Mouse (Mus musculus) layer of hippocampus, adult 18-20 months (tissue): ENCODE data around the gene Fam234b. TPM values are rescaled to one million over a fixed set of nuclear protein-coding genes. Genes with fewer than 3 reads are reported as not detected.

ENCODE experiments used
- DNase-seq, 2 experiments: peaks; one replicate each; pipeline ENCODE4 v3.0.0; 2022; ENCODE audit warnings: low spot score in 2 of 2
- total RNA-seq, 2 experiments: library from RNA; stranded (reverse); gene quantifications; 2 replicates each; pipeline ENCODE4 v1.2.3; 2021

Gene Fam234b
- total RNA-seq, 2 experiments from 2014 or later = 169 to 171 TPM

GRCm38 (mm10) chr6:135178599-135178998, 19.2 kb upstream of the Fam234b start:
- no peak for DNase-seq

- DNase-seq = no peak
Observed at GRCm38 (mm10) chr6:135182925-135183324, 14.9 kb upstream of the Fam234b start.

GRCm38 (mm10) chr6:135183961-135184360, 13.8 kb upstream of the Fam234b start:
- DNase-seq = no peak

- no peak for DNase-seq
Observed at GRCm38 (mm10) chr6:135187076-135187917, 10.5 kb upstream of the Fam234b start.

GRCm38 (mm10) chr6:135188629-135189028, 9.1 kb upstream of the Fam234b start:
- DNase-seq = no peak

GRCm38 (mm10) chr6:135190122-135190521, 7.7 kb upstream of the Fam234b start:
- no peak for DNase-seq

GRCm38 (mm10) chr6:135191906-135192305, 5.9 kb upstream of the Fam234b start:
- DNase-seq = no peak

- DNase-seq = no peak
Observed at GRCm38 (mm10) chr6:135192993-135193392, 4.8 kb upstream of the Fam234b start.

- no peak for DNase-seq
Observed at GRCm38 (mm10) chr6:135193733-135194132, 4.0 kb upstream of the Fam234b start.

GRCm38 (mm10) chr6:135194907-135195306, 2.9 kb upstream of the Fam234b start:
- no peak for DNase-seq

- DNase-seq = no peak
Observed at GRCm38 (mm10) chr6:135196707-135197106, 1.1 kb upstream of the Fam234b start.

GRCm38 (mm10) chr6:135197446-135197845, 331 bp upstream of the Fam234b start:
- no peak for DNase-seq

- DNase-seq = no peak
Observed at GRCm38 (mm10) chr6:135198726-135199125, 949 bp downstream of the Fam234b start.

GRCm38 (mm10) chr6:135200122-135200957, 2.6 kb downstream of the Fam234b start:
- peak in 1 of 2 experiments; percentile 41 for DNase-seq

- DNase-seq = no peak
Observed at GRCm38 (mm10) chr6:135202668-135203067, 4.9 kb downstream of the Fam234b start.

GRCm38 (mm10) chr6:135203737-135204136, 6.0 kb downstream of the Fam234b start:
- DNase-seq = peak in 1 of 2 experiments; percentile 36

GRCm38 (mm10) chr6:135204869-135205268, 7.1 kb downstream of the Fam234b start:
- no peak for DNase-seq

- no peak for DNase-seq
Observed at GRCm38 (mm10) chr6:135205802-135206201, 8.0 kb downstream of the Fam234b start.

- DNase-seq = no peak
Observed at GRCm38 (mm10) chr6:135206909-135207308, 9.1 kb downstream of the Fam234b start.

GRCm38 (mm10) chr6:135211169-135211568, 13.4 kb downstream of the Fam234b start:
- no peak for DNase-seq

- DNase-seq = no peak
Observed at GRCm38 (mm10) chr6:135212666-135213065, 14.9 kb downstream of the Fam234b start.

GRCm38 (mm10) chr6:135218330-135218729, 20.6 kb downstream of the Fam234b start:
- DNase-seq = no peak
